Mouse (Mus musculus): ENCODE data around the gene Cenpa. TPM values are rescaled to one million over a fixed set of nuclear protein-coding genes. Genes with fewer than 3 reads are reported as not detected.

Gene Cenpa
- total and polyA plus RNA-seq, 2 experiments from 2014 or later: 15.1 to 42.4 TPM

GRCm38 (mm10) chr5:30625379-30625778 lies 41.2 kb upstream of the Cenpa start:
- no peaks in the 10 kb centered on the region for H3K36me3 ChIP-seq (ENCODE audit: insufficient read depth)
- H3K4me2 ChIP-seq (ENCODE audit: low read depth): no peak overlapping the region
- peaks cover 16% of the 10 kb centered on the region for H3K27me3 ChIP-seq (ENCODE audit: insufficient read depth, low read length)
- no peak for TF ChIP-seq CTCF (IDR thresholded peaks at IDR 0.05; ENCODE audit: low read depth)
- no peak overlapping the region for H3K9ac ChIP-seq
- H3K4me1 ChIP-seq (ENCODE audit: insufficient read depth): peaks cover 9% of the 10 kb centered on the region; the same call in 1 of the 2 replicates
- DNase-seq (no peak), ATAC-seq (no peak)
- H3K27ac ChIP-seq (ENCODE audit: low read depth, low read length): no peak overlapping the region
- no peaks in the 10 kb centered on the region for H3K9me3 ChIP-seq (ENCODE audit: low read length)
- 83% methylated on average over 3 of the region's 3 CpGs for WGBS
- H3K4me3 ChIP-seq (ENCODE audit: low read depth, low read length): no peak overlapping the region

GRCm38 (mm10) chr5:30626331-30627105 lies 40.1 kb upstream of the Cenpa start:
- Histone ChIP-seq H3K4me1 (ENCODE audit: insufficient read depth) (peaks cover 9% of the 10 kb centered on the region; the same call in 1 of the 2 replicates), H3K4me2 (ENCODE audit: low read depth) (no peak overlapping the region), H3K9ac (no peak overlapping the region), H3K4me3 (ENCODE audit: low read depth, low read length) (no peak overlapping the region), H3K36me3 (ENCODE audit: insufficient read depth) (no peaks in the 10 kb centered on the region), H3K27ac (ENCODE audit: low read depth, low read length) (no peak overlapping the region), H3K9me3 (ENCODE audit: low read length) (no peaks in the 10 kb centered on the region), H3K27me3 (ENCODE audit: insufficient read depth, low read length) (peaks cover 11% of the 10 kb centered on the region; the same call in 1 of the 2 replicates)
- TF ChIP-seq CTCF (IDR thresholded peaks at IDR 0.05; ENCODE audit: low read depth): no peak
- DNase-seq (no peak), ATAC-seq (no peak)
- 79% methylated on average over 8 of the region's 8 CpGs for WGBS

- DNase-seq: no peak
- TF ChIP-seq CTCF (IDR thresholded peaks at IDR 0.05; ENCODE audit: low read depth): no peak
- Histone ChIP-seq H3K36me3 (ENCODE audit: insufficient read depth) (no peaks in the 10 kb centered on the region), H3K4me2 (ENCODE audit: low read depth) (no peak overlapping the region), H3K9me3 (ENCODE audit: low read length) (no peaks in the 10 kb centered on the region), H3K4me3 (ENCODE audit: low read depth, low read length) (no peak overlapping the region), H3K27me3 (ENCODE audit: insufficient read depth, low read length) (no peaks in the 10 kb centered on the region), H3K4me1 (ENCODE audit: insufficient read depth) (no peaks in the 10 kb centered on the region), H3K9ac (no peak overlapping the region), H3K27ac (ENCODE audit: low read depth, low read length) (no peak overlapping the region)
- ATAC-seq: no peak
- 82% methylated on average over 3 of the region's 3 CpGs for WGBS
These were observed 38.1 kb upstream of the Cenpa start for GRCm38 (mm10) chr5:30628511-30628910.

GRCm38 (mm10) chr5:30630401-30630800 lies 36.2 kb upstream of the Cenpa start:
- no peaks in the 10 kb centered on the region for H3K36me3 ChIP-seq (ENCODE audit: insufficient read depth)
- no peaks in the 10 kb centered on the region for H3K9me3 ChIP-seq (ENCODE audit: low read length)
- DNase-seq (no peak), ATAC-seq (no peak)
- no peak overlapping the region for H3K4me2 ChIP-seq (ENCODE audit: low read depth)
- TF ChIP-seq CTCF (IDR thresholded peaks at IDR 0.05; ENCODE audit: low read depth): no peak
- H3K4me1 ChIP-seq (ENCODE audit: insufficient read depth): no peaks in the 10 kb centered on the region
- WGBS: 75% methylated on average over 6 of the region's 6 CpGs
- H3K4me3 ChIP-seq (ENCODE audit: low read depth, low read length): no peak overlapping the region
- no peak overlapping the region for H3K27ac ChIP-seq (ENCODE audit: low read depth, low read length)
- no peaks in the 10 kb centered on the region; the same call in 1 of the 2 replicates for H3K27me3 ChIP-seq (ENCODE audit: insufficient read depth, low read length)
- H3K9ac ChIP-seq: no peak overlapping the region

- no peak for ATAC-seq
- no peaks in the 10 kb centered on the region; the same call in 1 of the 2 replicates for H3K27me3 ChIP-seq (ENCODE audit: insufficient read depth, low read length)
- 43% methylated on average over 1 of the region's 1 CpGs for WGBS
- H3K9ac ChIP-seq: no peak overlapping the region
- H3K27ac ChIP-seq (ENCODE audit: low read depth, low read length): no peak overlapping the region
- H3K9me3 ChIP-seq (ENCODE audit: low read length): no peaks in the 10 kb centered on the region
- DNase-seq: no peak
- no peaks in the 10 kb centered on the region for H3K4me1 ChIP-seq (ENCODE audit: insufficient read depth)
- no peak for TF ChIP-seq CTCF (IDR thresholded peaks at IDR 0.05; ENCODE audit: low read depth)
- H3K4me2 ChIP-seq (ENCODE audit: low read depth): no peak overlapping the region
- no peak overlapping the region for H3K4me3 ChIP-seq (ENCODE audit: low read depth, low read length)
- H3K36me3 ChIP-seq (ENCODE audit: insufficient read depth): no peaks in the 10 kb centered on the region
These were observed 34.4 kb upstream of the Cenpa start for GRCm38 (mm10) chr5:30632134-30632533.

- 45% methylated on average over 7 of the region's 7 CpGs for WGBS
- no peak overlapping the region for H3K27ac ChIP-seq (ENCODE audit: low read depth, low read length)
- TF ChIP-seq CTCF (IDR thresholded peaks at IDR 0.05; ENCODE audit: low read depth): no peak
These were observed 29.6 kb upstream of the Cenpa start for GRCm38 (mm10) chr5:30636994-30637393.

GRCm38 (mm10) chr5:30638041-30638440 lies 28.5 kb upstream of the Cenpa start:
- peak; percentile 91 for TF ChIP-seq CTCF (IDR thresholded peaks at IDR 0.05; ENCODE audit: low read depth)
- H3K4me3 ChIP-seq (ENCODE audit: low read depth, low read length): no peak overlapping the region
- peak; percentile 85 for ATAC-seq

More at GRCm38 (mm10) chr5:30636994-30637393, 29.6 kb upstream of the Cenpa start:
- Histone ChIP-seq H3K4me2 (ENCODE audit: low read depth) (no peak overlapping the region), H3K9me3 (ENCODE audit: low read length) (no peaks in the 10 kb centered on the region), H3K27me3 (ENCODE audit: insufficient read depth, low read length) (no peaks in the 10 kb centered on the region; the same call in 1 of the 2 replicates), H3K36me3 (ENCODE audit: insufficient read depth) (no peaks in the 10 kb centered on the region), H3K4me1 (ENCODE audit: insufficient read depth) (no peaks in the 10 kb centered on the region), H3K9ac (no peak overlapping the region), H3K4me3 (ENCODE audit: low read depth, low read length) (no peak overlapping the region)
- DNase-seq: no peak
- ATAC-seq: no peak

More at GRCm38 (mm10) chr5:30638041-30638440, 28.5 kb upstream of the Cenpa start:
- Histone ChIP-seq H3K9ac (no peak overlapping the region), H3K27me3 (ENCODE audit: insufficient read depth, low read length) (no peaks in the 10 kb centered on the region; the same call in 1 of the 2 replicates), H3K4me1 (ENCODE audit: insufficient read depth) (no peaks in the 10 kb centered on the region), H3K27ac (ENCODE audit: low read depth, low read length) (no peak overlapping the region), H3K9me3 (ENCODE audit: low read length) (no peaks in the 10 kb centered on the region), H3K4me2 (ENCODE audit: low read depth) (no peak overlapping the region), H3K36me3 (ENCODE audit: insufficient read depth) (no peaks in the 10 kb centered on the region)
- 2% methylated on average over 6 of the region's 6 CpGs for WGBS
- peak; percentile 81 for DNase-seq
